Mouse (Mus musculus) gonadal fat pad, adult 2 months (tissue): ENCODE results near the gene Thbs3. TPM values are rescaled to one million over a fixed set of nuclear protein-coding genes. Genes with fewer than 3 reads are reported as not detected.

Source experiments
- DNase-seq: peaks from one replicate; pipeline ENCODE4 v3.0.0-alpha.2; 2012; ENCODE audit warnings: low read depth
- polyA plus RNA-seq: library from polyadenylated mRNA; depleted of rRNA; stranded (reverse); fragments of >200 nt; gene quantifications from 2 replicates; pipeline ENCODE4 v1.2.3, GENCODE M21; 2012

The Thbs3 gene
- polyA plus RNA-seq, 1 experiment: 40.7 TPM

DNA sequence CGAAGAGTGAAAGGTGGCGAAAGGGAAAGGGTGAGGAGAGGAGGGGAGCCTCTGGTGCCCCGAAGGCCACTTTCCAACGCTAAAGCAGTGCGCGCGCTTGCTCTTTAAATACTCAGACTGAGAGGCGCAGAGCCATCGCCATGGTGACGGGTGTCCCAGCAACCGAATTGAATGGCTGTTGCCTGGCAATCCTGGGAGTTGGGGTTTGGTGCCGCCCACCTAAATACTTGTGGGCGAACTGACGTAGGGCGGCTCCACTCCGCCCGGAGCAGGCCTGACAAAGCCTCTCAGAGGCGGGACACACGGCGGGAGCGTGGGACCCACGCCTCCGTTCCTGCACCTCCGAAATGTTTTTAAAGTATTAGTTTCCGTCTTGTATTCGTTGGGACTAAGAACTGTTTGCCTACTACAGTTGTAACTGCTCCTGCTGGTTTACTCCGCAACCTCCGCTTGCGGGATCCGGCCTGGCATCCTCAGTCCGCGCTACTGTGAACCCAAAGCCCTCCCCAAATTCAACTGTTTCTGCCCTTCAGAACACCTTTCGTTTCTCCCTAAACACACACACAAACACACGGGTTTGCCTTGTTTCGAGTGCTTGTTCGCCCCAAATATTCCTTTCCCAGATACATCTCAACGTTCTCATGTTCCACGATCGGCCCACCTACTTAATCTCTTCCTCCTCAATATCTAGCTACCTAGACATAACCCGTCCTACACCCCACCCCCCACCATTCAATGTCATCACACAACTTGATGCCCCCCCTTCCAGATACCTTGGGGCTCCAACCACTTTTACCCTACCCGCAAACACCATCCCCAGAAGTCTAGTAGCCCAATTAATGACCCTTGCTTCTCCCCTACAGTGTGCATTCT lies 12.6 kb downstream of the Thbs3 start:
- DNase-seq: no peak

DNA sequence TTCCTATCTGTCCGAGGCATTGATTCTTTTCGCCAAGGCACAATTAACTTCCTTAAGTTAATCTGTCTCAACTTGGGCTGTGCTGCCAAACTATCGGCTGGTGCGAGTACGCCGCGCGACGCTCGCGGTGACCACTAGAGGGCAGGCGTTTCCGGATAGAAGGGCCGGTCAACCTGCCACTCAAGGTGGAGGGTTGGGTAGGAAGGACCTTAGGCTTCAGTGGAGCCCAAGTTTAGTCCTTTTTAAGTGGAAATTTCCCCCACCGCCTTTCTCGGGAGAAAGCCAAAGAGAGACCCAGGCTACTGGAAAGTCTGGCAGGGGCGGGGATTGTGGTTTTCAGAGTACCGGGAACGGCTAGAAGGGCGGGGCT lies 13.2 kb downstream of the Thbs3 start:
- DNase-seq: no peak

DNA sequence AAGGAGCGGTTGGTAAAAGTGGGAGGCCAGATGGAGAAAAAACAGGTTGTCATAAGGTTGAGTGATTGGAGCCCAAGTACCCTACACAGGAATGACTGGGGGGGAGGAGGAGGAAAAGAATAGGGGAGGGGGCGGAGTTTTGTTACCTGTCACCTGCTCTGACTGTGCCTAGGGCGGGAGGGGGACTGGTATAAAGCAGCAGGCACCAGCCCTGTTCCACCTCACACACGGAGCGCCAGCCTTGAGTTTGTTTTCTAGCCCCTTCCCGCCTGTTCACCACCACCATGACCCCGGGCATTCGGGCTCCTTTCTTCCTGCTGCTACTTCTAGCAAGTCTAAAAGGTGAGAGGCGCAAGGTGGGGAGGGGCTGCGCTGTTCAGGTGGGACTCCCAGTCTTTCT lies 13.9 kb downstream of the Thbs3 start, which contains the start of gene Muc1:
TSS of gene Muc1 (plus strand) at position 222 of the 400 bp plus-strand sequence.
- DNase-seq: no peak

DNA sequence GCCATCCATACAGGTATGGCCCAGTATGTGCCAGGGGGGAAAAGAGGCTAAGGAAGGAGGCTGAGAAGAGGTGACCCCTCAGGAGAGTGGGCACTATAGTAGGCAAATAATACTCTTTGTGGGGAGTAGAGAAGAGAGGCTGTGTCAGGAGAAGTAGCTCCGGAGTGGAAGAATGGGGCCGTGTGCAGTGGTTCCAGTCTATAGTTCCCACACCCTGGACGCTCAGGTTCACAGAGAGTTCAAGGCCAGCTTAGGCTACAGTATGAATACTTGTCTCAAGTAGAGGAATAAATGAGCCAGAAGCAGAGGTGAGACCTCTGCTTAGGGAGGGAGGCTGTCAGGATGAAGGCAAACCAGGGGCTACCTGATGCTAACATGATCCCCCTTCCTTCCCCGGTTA lies 14.3 kb downstream of the Thbs3 start:
- no peak for DNase-seq

DNA sequence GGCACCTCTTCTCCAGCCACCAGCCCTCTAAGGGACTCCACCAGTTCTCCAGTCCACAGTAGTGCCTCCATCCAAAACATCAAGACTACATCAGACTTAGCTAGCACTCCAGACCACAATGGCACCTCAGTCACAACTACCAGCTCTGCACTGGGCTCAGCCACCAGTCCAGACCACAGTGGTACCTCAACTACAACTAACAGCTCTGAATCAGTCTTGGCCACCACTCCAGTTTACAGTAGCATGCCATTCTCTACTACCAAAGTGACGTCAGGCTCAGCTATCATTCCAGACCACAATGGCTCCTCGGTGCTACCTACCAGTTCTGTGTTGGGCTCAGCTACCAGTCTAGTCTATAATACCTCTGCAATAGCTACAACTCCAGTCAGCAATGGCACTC lies 15.6 kb downstream of the Thbs3 start:
- DNase-seq: no peak

DNA sequence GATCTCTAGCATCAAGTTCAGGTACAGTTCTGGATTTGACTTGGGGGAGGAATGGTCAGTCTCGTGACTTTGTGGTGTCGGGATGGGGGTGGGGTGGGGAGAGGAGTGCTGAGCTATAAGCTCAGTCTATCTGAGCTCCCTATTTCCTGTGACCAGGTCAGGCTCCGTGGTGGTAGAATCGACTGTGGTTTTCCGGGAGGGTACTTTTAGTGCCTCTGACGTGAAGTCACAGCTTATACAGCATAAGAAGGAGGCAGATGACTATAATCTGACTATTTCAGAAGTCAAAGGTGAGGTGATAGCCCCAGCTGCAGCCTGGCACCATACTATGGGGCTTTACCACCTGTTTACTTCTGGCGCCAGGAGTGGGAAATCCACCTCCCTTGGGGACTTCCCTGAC lies 16.4 kb downstream of the Thbs3 start:
- DNase-seq: no peak

DNA sequence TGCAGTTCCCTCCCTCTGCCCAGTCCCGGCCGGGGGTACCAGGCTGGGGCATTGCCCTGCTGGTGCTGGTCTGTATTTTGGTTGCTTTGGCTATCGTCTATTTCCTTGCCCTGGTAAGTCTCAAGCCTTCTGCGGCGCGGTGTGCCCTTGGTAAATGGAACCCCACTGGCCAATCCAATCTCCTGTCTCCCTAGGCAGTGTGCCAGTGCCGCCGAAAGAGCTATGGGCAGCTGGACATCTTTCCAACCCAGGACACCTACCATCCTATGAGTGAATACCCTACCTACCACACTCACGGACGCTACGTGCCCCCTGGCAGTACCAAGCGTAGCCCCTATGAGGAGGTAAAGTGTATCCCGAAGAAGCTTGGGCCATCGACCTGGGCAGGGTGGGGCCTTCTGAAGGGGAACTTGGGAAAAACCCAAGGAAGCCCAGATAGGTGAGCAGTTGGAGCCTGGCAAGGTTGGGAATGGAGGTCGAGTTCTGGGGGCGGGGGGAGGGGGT lies 16.8 kb downstream of the Thbs3 start:
- DNase-seq: no peak

DNA sequence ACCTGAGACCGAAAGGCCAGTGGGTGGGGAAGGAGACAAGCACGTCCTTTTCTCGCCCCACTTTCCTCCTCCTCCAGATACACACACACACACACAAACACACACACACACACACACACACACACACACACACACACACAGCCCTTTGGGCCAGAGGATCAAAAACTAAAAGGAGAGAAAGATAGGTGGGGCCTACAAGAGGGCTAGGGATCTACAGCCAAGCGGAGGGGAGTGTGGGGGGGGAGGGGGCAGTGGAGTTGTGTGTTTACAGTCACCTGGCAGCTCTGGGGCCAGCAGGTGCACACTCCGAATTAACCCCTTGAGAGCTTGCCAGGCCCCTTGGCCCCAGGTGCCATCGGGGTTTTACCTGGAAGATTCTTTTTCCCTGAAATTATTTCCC lies 17.6 kb downstream of the Thbs3 start:
- no peak for DNase-seq

DNA sequence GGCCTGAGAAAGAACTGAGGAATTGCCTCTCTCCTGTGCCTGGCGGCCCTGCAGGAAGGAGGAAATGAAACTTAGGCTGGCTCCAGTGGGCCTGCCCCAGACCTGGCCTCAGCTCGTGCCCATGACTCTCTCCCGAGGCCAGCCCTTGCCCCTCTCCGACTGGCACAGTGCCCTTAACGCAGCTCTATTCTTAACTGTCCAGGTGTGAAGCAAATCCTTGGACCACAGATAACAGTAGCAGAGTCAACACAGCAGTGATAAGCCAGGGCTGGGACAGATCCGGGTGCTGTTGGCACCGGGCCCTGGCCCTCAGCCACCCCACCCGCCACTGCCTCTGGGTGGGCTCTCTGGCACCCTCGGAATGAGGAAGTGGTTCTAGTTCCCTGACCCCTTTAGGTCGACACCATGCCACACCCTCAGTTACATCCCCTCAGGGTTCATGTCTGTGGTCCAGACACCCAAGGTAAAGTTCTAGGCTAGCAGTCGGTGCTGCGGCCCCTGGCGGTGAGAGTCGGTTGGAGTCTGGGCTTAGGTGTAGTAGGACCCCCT lies 18.7 kb downstream of the Thbs3 start:
- no peak for DNase-seq

DNA sequence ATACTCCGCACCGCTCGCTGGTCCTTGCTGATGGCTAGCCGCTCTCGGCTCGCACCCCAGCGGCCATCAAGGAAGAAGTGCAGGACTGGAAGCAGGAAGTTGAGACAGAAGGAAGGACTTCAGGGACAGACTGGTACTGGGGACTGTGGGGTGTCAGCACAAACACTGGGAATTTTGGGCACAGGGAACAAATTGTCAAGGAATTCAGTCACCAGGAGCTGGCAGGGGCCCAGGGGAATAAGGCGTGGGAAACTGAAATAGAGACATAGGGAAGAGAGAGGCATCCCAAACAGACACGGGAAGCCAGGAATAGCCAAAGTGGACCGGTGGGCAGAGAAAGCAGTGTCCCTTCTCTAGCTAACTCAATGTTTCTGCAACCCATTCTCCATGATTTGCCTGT lies 21.5 kb downstream of the Thbs3 start:
- no peak for DNase-seq

DNA sequence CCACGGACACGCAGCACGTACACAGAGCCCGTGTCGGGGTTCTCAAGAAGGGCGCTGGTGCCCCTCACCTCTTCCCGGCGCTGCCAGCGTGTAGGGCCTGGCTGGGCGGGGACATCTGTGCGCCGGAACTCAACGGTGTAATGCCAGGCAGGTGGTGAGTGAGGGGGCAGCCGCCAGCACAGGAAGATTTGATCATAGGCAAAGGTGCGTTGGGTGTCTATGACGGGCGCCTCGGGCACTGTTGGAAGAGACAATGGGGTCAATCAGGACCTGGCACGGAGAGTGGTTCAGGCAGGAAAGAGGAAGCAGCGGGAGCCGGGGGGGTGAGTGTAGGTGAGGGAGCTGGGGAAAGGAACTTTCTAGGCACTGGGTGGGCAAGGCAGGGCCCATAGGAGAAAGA lies 22.7 kb downstream of the Thbs3 start:
- no peak for DNase-seq

DNA sequence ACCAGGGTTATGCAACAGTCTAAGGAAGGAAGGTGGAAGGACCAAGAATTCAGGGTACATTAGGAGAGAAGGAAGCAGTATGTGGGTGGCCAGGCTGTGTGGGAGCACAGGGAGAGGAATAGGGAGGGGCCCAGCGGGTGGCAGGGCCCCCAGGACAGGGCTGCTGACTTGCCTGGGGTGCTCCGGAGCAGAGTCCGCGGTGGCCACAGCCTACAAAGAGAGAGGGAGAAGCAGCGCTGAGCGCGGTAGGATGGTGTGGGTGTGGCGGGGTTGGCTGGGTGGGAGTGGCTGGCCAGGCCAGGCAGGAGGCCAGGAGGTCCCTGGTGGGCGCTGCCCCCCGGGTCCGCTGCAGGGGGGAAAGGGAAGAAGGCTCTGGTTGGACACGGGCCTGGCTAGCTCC lies 23.5 kb downstream of the Thbs3 start:
- no peak for DNase-seq

DNA sequence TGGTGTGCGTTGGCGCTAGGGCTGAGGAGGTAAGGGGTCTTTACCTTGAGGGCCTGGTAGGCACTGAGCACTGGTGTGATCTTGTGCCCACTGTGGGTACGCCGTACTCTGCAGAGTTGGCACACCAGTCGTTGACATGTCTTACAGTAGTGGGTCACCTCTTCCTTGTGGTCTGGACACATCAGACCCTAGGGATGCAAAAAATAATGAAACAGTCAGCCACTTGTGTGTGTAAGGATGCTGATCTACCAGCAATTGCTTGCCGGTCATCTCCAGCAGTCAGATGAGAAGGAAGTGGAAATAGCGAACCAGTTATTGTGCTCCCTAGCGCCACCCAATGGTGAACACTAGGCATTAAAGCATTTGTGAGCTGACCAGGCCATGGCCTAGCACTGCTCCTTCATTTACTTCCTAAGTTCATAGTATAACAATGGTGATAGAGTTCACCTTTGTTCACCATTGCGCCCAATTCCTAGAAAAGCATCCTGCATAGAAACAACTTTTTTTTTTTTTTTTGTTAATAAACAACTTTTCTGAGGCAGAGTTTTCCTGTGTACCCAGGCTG lies 27.4 kb downstream of the Thbs3 start:
- no peak for DNase-seq

DNA sequence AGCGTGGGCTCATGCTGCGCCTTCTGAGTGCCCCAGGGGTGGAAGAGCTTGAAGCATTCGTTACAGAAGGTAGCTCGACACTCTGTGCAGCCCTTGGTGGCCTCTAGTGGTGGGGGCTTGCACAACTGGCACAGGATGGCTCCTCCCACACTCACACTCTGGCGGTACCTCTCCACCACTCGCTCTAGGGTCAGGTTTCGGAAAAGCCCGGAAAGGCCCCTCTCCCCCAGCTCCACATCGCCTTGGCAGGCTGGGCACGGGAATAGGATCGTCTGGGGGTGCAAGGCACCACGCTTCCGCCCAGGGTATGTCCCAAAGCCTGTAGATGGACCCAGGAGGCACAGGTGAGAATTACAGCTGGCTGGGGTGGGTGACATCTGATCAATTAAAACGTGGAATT lies 28.6 kb downstream of the Thbs3 start:
- DNase-seq: no peak

DNA sequence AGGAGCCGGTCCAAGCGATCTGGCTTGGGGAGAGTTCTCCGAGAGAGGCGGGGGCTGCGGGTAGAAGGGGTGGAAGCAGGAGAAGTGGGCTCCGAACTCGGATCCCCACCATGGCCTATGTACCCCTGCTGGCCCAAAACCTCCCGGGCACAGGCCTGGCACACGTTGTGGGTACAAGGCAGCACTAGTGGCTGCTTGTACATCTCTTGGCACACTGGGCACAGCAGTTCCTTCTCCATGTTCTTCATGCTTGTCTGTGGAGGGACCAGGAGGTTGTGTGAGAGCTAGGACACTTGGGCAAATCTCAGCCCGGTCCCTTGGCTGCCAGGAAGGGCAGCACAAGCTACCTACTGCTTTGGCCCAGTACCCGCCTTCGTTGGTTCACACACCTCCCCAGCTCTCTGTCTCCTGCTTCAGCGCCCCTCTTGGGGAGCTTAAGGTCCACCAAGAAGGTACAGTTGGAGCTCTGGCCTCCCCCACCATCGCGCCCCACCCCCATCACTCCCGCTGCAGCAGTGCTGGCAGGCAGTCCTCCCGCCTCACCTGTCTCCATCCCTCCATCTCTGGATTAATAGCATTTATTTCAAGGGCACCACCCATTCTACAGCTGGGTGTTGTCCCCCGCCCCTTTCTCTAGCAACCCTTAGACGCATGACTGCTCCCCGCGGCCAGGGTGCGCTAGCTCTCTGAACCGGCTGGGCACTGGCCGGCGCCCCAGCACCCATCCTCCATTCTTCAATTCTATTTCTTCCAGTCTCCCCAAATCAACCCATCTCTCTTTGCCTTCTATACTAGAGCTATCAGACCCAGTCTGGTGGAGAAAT lies 29.4 kb downstream of the Thbs3 start:
- no peak for DNase-seq

DNA sequence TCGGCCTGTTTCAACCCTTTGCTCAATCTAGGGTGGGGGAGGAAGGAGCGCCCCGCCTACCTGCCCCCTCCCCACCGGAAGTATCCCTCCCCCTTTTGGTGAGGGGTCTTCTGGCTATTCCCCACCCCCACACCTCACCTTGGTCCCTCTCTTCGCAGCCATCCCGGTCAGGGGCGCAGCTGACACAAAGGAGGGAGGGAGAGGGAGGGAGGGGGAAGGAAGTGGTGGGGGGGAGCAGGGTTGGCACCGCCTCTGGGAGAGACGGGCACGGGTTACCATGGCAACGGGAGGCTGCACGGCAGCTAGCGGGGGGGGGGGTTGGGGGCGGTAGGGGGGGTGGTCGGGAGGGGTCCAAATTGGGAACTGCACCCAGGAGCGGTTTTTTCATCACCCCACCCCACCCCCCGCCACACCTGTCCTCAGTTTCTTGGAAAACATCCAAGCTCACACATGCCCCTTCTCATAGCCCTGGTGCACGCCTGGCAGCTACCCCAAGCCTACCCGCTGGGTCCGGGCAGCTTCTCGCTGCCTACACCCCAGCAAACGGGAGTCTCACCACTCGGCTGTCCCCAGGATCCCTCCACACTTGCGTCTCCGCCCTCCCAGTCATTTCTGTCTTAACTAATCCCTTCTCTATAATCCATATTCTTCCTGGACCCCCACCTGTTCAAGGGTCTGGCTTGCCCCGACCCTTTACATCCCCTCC lies 30.2 kb downstream of the Thbs3 start:
- no peak for DNase-seq

DNA sequence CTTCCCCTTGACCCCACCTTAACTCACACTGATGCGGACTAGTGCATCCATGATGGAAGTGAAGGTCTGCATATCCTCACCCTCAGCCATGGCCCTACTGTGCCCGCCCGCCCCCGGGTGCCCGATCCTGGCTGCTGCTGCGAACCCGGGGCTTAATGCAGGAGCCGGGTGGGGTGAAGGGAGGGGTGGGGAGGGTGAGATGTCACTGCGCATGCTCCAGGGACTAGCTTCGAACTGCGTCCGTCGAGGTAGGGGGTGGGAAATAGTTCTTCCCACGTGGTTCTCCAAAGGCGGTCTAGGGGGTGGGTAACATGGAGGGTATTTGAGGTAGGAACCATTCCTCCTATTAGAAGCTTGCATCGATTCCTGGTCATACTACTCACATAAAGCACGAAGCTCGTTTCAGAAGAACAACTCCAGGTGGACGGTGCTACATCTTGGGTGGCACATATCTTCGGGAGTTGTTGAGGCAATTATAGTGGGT lies 30.8 kb downstream of the Thbs3 start, which contains the start of gene Krtcap2:
TSS of gene Krtcap2 (plus strand) at position 279 of the 484 bp plus-strand sequence.
- DNase-seq: no peak

DNA sequence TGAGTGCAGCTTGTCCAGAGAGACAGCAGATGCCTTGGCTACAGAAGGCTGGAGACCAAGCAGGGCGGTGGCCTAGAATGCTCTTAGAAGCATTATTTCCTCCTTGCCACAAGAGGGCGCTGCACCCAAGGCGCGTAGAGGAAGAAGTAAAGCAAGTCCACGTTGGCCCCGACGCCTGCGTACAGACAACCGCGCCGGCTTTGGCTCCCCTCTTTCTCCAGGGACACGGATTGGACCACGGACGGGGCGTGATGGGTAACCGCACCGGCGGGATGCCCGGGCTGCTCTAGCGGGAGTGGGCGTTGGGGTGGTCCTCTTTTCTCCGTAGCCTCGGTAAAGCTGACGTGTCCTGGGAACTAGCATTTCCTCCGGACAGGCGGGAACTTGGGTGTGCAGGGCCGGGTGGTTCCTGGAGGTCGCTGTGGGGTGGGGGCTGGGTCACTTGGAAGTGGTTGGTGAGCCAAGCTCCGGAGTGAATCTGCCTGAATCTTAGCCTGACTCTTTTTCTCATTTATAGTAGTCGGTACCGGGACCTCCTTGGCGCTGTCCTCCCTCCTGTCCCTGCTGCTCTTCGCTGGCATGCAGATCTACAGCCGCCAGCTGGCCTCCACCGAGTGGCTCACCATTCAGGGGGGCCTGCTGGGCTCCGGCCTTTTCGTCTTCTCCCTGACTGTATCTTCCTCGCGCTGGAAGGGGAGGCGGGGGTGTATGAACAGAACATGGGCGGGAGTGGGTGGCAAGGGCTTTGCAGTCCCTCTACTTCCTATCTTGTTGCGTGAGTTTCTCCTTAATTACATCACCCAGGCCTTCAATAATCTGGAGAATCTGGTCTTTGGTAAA lies 31.5 kb downstream of the Thbs3 start, which contains the start of gene Trim46:
TSS of gene Trim46 (minus strand) at position 49 of the 840 bp plus-strand sequence.
- DNase-seq: no peak

DNA sequence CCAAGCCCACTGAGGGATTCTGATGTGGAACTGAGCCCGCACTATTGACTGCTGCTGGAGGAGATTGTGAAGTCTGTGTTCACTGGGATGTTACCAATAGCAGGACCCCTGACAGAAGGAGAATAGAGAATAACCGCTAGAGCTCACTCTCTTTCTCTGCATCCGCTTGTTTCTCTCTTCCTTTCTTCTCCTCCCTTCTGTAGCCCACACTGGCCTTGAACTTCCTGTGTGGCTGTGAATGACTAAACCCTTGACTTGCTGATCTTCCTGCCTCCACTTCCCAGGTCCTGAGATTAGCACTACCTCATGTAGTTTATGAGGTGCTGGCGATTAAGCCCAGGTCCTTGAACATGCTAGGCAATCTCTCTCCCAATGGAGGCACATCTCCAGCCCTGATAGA lies 32.5 kb downstream of the Thbs3 start:
- DNase-seq: no peak

DNA sequence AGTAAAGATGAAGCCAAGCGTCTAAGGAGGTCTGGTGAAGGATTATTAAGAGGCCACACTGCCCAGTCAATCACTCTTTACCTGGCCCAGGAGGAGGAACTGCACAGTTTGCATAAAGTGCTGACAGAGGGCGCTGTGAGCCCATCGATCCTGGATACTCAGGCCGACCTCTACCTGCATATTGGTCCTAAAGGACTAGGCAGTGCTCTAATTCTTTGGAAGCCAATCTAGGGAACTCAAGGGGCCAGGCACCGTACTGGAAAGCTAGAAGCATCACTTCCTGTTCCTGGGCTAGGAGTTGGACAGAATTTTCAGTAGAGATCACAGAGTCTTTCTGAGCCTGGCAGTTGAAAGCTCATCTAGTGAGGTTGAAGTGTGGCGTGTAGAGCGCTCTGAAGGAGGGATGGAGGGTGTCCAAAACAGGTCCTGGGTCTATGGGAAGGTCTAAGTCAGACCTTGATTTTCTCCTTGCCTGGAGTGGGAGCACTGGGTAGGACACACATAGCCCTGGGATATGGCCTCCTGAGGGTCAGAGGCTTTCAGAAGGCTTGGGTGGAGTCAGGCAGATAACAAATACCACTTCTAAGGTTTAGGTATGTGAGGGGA lies 35.6 kb downstream of the Thbs3 start:
- DNase-seq: no peak
